Mouse (Mus musculus): ENCODE measurements around the gene Hdgf.
A peak's percentile ranks its signal among the peaks of the same experiment; 100 is the strongest.

Gene Hdgf

DNA sequence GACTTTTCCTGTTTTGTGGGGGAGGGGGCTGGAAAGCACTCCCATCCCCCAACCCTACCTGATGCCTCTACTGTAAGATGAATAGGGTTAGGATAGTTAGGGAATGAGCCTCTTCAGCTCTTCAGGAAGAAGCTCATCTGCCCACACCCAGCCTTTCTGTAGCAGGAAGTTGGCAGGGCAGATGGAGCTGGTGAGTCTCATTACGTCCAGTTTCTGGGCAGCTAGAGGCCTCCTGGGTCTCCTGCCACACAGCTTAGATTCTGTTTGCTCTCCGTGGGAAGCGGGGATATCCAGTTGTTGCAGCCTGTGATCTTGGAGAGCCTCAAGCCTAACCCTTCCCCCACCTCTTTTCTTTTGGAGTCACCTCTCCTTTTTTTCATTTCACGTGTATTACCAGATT lies 3.8 kb downstream of the Hdgf start:
- DNase-seq = no peak

DNA sequence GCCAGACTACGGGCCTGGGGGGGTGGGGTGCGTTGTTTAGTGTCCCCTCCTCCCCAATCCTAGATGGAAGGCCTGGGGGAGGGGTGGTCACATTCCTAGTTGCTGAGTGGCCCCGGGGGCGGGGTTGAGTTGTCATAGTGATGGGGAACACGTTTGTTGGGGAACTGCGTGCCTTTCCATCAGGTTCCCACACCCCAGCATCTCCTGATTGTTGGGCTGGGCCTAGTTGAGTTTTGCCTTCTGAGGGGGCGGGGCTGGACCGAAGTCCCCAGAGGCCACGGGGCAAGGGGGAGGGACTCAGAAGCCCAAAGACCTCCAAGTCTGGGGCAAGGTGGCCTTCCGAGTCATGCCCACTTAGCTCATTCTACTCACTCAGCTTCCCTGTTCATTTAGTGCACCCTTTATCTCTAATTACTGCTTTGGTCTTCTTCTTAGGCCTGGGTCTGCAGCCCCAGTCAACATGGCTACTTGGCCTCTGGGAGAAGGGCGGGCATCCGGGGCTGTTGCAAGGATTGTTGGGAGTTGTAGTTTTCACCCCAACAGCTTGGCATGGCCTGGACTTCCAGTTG lies 4.5 kb downstream of the Hdgf start:
- DNase-seq = peak; percentile 65 to 72

DNA sequence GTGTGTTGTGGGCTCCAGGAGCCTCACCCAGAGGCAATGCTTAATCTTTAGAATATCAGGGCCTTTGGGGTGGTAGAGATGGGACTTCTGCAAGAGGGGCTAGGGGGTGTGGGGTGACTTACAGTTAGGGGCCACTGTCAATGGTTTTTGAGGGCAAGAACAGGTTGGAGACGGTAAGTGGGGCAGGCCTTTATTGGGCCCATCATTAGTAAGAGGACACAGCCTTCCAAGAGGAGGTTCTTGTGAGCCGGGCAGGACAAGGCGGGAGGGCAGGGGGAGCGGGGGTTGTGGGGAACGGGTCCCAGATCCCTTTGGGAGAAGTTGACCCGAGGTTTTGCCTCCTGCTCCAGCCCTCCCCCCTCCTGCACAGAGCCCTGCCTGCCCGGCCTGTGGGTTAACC lies 7.4 kb downstream of the Hdgf start:
- no peak for DNase-seq

DNA sequence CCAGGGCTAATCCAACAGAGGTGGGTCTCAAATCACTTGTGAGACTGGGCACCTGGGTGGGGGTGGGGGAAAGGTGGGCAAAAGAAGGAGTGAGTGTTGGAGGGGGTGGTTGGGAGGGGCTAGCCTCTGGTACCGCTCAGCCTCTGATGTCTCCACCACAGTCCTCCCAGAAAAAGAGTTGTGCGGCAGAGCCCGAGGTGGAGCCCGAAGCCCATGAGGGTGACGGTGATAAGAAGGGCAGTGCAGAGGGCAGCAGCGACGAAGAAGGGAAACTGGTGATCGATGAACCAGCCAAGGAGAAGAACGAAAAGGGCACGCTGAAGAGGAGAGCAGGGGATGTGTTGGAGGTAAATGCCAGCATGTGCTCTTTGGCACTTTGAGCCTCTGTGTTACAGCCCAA lies 7.8 kb downstream of the Hdgf start:
- DNase-seq = no peak

DNA sequence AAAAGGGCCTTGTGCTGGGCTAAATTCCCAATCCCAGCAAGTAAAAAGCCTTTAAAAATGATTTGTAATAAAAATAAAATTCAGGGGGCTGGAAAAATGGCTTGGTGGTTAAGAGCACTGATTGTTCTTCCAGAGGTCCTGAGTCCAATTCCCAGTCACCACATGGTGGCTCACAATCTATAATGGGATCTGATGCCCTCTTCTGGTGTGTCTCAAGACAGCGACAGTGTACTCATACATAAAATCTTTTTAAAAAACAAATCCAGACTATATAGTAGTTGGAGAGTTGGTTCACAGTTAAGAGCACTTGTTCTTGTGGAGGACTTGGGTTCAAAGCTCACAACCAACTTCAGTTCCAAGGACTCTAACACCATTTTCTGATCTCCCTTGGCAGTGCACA lies 10.9 kb downstream of the Hdgf start:
- no peak for DNase-seq

DNA sequence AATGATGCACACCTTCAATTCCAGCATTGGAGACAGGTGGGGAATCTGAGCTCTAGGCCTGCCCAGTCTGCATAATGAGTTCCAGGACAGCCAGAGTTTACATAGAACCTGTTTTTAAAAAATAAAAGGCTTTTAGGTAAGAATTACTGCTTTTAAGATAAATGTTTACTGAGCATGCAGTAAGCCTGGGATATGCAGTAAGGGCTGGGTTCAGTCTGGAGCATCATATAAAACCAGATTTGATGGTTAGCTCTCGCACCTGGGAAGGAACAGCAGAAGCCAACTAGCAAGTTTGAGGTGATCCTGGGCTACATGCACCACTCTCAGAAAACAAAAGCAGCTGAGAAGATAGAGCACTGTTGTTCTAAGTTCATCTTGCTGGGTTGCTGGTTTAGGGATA lies 12.4 kb downstream of the Hdgf start:
- DNase-seq = no peak

DNA sequence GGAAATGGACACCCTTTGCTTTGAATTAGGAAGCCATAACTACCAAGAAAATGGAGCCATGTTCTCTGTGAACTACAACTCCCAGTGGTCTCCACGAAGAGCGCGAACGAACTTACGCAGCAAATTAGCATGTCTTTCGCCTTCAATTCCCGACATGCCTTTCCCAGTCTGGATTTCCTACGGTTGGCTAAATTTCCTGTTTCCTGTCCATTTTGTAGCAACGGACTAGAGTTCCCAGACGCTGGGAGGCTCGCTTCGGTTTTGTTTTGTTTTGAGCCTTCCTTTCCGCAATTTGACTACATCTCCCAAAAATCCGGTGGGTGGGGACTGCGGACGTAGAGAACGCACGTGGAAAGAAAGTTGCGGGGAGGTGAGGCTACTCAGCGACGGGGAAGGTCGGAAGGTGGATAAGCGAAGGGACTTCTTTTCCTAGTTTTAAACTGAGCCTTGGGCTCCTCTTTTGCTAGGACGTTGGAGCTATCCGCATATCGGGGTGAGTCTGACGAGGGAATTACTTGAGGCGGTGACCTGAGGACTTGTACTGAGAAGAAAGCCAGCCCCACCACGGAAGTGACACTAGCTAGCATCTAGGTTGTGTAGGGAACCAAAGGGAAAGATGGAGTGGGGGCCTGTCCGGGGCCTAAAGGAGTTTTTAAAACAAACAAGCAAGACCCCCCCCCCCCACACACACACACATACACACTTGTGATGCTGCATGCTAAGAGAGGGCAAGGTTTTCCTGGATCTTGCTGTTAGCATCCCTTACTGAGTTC lies 13.4 kb downstream of the Hdgf start, which contains the start of gene Mrpl24:
TSS of gene Mrpl24 (plus strand) at position 171 of the 773 bp plus-strand sequence.
- DNase-seq = peak; percentile 77 to 80

DNA sequence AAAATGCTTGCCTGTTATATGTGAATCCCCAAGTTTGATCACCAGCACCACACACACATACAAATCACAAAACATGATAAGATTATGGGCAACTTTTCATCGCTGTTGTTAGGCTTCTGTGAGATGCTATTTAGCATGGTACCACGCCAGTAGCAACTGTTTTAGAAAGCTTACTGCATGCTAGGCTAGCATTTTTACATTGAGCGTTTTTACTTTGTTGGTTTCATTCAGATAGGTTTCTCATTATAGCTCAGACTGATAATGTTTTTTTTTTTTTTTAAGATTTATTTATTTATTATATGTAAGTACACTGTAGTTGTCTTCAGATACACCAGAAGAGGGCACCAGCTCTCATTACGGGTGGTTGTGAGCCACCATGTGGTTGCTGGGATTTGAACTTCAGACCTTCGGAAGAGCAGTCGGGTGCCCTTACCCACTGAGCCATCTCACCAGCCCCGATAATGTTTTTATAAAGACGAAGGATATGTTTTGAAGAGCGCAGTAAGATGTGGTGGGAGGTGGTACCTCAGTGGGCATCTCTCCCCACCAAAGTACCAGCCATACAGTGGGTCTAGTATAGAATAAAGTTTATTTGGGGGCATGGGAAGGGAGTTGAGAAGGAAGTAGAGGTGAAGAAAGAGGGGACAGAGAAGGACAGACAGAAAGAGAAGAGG lies 14.3 kb downstream of the Hdgf start:
- no peak for DNase-seq

DNA sequence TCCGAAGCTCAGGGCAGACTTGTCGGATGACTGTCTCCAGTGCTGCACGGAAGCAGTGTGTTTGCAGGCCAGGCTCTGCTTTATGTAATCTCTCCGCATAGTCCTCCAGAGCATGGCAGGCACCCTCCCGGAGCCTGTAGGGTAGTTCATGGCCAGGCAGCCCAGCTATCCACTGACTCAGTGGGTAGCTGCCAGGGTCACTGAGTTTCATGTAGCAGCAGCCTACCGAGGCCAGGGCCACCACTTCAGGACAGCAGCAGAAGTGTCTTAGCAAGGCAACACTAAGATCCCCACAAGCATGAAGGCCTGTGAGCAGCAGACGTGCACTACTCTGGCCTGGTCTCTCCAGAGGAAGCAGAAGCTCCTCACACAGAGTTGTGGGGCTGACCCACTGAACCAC lies 18.9 kb downstream of the Hdgf start:
- no peak for DNase-seq

DNA sequence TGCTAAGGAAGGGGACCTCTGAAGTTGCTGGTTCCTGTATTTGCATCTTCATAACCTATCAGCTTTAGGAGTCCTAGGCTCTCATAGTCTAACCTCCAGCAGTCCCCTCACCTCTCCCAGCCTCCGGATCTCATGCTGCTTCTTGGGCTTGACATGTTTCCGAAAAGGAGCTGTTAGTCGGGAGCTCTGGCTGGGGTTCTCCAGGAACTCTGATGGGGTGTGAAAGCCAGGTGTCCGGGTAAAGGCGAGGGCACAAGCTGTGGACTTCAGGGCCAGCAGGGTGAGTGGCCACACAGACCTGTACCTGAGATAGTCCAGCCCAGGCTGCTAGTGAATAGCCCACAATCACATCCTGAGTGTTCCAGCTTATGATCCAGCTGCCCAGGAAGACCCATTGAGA lies 21.3 kb downstream of the Hdgf start:
- DNase-seq = no peak

DNA sequence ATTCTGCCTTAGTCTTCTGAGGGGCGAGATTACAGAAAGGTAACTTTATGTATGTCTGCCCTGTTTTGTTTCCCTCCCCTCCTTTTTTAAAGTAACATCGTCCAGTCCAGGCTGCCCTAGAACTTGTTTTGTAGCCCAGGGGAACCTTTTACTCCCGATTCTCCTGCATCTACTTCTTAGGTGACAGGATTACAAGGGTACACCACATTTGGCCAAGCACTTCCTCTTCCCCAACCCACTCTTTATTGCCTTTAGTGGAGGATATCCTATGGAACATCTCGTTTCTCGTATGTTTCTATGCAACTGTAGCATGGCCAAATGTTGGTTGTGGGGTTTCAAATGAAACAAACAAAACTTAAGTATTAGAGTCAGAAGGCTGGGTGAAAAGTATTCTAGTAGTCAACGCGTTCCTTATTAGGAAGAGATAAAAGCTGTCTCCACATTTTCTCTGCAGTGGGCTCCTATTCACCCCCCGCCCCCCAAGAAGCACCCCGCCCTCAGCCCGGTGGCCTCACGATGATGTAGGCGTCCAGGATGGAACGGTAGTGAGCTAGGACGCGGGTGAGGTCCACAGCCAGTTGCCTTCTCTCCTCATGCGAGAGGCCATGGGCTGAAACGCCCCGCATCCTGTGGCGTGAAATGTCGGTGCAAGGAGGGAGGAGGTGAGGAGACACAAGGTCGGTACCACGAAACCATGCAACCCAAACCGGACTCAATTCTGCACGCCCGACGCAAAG lies 23.4 kb downstream of the Hdgf start:
- no peak for DNase-seq

DNA sequence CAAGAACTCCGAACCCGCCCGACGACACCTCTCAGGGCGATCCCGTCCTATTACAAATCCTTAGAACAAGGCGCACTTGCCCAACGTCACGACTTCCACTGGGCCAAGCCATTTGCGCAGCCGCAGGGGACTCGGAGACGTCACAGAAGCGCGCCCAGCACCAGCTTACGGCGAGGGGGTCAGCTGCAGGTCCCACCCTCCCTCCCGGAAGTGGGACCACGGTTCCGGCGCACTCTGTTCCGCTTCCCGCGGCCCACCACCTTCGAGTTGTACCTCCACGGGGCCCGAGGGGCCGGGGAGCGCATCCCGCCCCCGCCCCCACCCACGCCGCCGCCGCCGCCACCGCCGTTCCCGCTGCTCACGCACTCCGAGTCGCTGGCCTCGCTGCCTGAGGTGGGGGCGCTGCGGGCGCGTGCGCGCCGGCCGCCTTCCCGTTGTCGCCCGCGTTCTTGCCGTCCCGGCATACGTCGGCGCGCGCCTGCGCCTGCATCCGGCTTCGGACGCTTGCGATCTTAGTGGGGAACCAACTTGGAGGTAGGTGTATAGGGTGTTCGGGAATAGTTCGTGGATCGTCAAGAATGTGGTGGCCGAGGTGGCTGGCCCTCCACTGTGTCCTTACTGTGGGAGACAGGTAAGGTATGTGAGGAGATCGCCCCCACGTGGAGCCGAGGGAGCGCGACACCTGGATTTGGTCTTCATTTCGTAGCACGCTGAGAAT lies 24.1 kb downstream of the Hdgf start, which contains the start of the genes Isg20l2 and Rrnad1:
TSS of gene Isg20l2 (plus strand) at position 237 of the 718 bp plus-strand sequence.
TSS of gene Rrnad1 (minus strand) at position 640 of the 718 bp plus-strand sequence.
- DNase-seq = peak; percentile 98 to 99

DNA sequence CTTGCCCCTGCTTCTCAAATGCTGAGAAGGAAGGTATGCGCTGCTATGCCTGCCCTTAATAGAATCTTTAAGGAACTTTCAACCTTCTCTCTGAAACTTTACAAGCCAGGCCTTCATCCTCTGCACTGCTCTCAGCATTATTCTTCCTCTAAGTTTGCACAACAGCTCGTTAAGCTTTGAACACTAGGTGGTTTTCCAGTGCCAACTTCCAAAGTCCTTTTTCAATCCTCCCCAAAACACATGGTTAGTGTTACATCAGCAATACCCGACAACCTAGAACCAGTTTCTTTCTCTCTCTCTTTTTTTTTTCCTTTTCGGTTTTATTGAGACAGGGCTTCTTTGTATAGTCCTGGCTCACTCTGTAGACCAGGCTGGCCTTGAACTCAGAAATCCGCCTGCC lies 27.9 kb downstream of the Hdgf start:
- no peak for DNase-seq

DNA sequence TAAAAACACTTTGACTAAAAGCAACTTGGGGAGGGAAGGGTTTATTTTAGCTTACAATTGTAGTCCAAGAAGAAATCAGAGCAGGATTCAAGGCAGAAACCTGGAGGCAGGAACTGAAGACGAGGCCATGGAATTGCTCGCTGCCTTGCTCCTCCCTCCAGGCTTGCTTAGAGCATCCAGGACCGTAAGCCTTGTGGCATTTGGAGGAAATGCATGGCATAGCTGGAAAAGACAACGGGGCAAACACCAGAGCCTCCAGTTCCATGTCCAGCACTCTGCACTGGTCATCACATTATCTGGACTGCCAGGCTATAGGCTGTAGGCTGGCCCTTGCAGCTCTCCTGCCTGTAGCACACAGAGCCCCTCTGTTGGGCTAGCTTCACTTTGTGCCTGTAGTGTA lies 28.4 kb downstream of the Hdgf start:
- no peak for DNase-seq

DNA sequence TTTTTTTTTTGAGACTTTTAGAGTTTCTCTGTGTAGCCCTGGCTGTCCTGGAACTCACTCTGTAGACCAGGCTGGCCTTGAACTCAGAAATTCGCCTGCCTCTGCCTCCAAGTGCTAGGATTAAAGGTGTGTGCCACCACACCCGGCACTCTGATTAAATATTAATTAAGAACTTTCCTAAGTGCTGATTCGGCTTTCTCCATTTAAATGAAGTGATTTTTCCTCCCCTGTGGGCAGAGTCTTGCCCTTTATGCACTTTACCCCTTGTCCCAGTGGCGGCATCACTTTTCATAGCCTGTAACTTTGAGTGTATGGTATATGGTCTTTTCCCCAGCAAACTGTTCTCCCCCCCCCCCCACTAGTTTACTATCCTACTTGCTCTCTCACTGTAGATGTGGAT lies 29.1 kb downstream of the Hdgf start:
- DNase-seq = no peak

DNA sequence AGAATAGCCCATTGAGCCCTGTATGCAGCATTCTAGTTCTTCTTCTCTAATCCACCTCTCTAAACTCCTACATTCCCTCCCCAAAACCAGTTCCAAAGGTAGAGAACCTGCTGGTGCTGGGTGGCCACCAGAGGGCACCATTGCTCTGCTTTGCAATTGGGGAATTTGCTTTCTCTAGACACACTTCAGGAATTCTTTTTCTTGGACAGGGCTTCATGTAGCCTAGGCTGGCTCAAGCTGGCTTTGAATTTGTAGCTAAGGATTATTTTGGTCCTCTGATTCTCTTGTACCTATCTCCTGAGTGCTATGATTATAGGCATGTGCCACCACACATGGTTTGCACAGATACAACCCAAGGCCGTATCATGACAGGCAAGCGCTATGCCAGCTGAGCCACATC lies 29.7 kb downstream of the Hdgf start:
- peak; percentile 86 to 94 for DNase-seq

DNA sequence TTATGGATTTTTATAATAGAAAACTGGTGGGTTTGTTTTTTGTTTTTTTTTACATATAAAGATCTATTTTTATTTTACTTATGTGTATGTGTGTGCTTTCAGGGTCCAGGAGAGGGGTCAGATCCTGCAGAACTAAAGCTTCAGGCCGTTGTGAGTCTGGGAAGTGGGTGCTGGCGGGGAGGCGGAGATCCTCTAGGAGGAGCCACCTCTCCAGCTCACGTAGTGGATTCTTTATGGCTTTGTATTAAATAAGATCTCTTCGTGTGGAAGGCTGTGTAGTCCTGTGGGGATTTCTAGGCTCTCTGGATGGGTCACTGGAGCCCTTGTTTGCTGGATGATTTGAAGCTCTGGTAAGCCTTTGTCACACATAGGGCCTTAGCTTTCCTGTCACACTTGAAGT lies 34.5 kb downstream of the Hdgf start:
- DNase-seq = no peak

DNA sequence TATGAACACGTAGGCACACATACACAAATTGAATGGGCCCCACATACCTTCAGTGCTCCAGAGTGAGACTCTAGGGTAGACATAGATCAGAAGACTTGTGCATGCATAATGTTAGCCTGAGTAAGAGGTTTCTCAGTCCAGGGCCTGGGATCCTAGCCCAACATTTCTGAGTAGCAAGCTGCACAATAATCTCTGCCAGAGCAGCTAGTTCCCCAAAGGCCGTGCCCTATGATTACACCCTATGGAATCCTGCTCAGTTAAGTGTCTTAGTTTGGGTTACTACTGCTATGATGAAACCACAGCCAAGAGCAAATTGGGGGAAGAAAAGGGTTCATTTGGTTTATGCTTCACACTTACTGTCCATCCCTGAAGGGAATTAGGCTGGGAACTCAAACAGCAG lies 36.4 kb downstream of the Hdgf start:
- DNase-seq = no peak

DNA sequence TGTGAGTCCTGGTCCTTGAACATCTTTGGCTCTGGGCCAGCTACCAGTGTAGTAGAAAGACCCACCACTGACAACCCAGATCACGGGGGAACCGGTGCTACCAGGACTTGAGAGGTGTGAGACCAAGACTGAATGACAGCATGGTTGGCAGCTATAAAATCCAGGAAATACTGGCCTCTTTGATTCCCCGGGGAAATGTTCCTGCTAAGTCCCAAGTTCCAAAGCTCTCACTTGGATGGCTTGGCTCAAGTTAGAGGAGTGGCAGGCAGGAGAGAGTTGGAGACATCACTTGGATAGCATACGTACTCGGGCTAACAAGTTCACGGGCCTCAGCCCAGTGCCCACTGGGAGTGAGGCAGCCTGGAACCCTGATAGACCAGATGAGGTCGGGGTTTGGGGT lies 37.5 kb downstream of the Hdgf start:
- no peak for DNase-seq

DNA sequence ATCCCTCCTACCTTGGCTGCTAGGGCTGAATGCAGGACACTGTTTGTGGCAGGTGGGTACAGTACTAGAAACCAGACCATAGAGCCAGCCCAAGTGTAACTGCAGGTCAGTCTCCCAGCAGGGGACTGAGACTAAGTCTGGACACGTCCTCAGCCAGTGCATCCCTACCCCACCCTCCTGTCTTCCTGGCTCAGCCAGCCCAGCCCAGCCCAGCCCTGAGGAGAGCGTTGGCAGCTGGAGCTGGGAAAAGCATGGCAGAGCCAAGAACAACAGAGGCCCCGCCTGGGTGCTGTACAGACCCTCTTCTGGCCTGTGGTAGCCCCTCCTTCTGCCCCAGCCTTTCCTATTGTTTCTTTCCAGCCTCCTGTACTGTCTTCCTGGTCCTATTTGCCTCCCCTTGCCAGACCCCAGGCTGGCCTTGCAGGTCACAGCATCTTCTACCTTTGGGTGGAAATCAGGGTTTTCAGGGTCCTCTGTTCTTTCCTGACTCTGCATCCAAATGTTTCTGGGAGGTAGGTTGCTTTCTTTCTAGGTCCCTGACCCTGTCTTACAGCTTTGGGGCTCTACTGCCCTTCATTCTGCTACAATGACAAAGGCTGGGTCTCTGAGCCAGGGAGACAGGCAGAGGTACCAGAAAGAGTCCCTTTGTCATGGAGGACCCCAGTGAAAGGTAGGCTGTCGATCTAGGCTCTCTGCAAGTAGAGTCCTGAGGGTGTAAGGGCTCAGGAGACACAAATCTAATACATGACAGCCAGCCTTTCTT lies 38.9 kb downstream of the Hdgf start:
- DNase-seq = no peak

DNA sequence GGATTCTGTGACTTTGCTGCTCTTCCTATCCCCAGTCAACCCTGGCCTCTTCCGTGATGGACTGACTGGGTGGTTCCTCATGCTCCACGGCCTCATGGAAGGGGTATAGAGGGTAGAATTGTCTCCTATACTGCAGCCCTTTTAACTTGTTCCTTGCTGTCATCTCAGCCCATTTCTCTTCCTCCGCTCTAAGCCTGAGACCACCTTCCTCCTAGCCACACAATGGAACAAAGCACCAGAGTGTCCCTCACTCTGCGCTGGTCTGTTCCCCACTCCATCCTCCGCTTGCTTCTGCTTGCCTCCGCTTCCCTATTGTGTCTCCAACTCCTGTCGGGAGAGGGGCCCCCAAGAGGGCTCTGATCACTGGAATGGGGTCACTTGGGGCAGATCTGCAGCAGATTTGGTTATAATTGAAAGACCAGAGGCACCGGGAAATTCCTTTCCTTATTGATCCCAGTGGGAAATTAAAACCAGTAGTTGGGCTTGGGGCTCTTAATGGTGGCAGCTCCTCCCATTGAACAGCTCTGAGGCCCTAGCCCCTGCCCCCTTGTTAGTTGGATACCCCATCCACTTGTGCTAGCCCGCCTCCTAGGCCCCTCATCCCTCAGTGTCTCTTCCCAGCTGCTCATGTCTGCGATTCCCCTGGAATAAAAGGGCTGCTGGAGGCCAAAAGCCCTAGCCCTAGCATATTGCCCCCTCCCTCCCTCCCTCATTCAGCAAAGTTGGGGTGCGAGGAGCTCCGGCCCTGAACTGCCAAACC lies 39.8 kb downstream of the Hdgf start:
- no peak for DNase-seq
